Mouse (Mus musculus) heart, embryonic 11.5 days (tissue): ENCODE data around the gene Ccdc120. TPM values are rescaled to one million over a fixed set of nuclear protein-coding genes. Genes with fewer than 3 reads are reported as not detected.
A peak's percentile ranks its signal among the peaks of the same experiment; 100 is the strongest.
"Not testable (repeated sequence)": the region's sequence is repeated elsewhere in the genome, so short reads cannot be mapped to it uniquely, and the experiment has no call there.

Experiments used
- ATAC-seq: fragments of 200-750 bp; cut with Nextera tagmentation; replicated peaks from 2 replicates; pipeline ENCODE4 v1.8.0; 2017; ENCODE audit warnings: moderate library complexity; ENCODE audit not compliant: insufficient number of reproducible peaks, low FRiP score, low TSS enrichment
- H3K27ac ChIP-seq: fragments of 300-500 bp; sonication (generic); 2 replicates; pipeline ENCODE4 v1.5.1; 2014; ENCODE audit warnings: mild to moderate bottlenecking, low read depth, low read length
- H3K27me3 ChIP-seq: fragments of 300-500 bp; sonication (generic); 2 replicates; pipeline ENCODE4 v1.6.1; 2014; ENCODE audit warnings: mild to moderate bottlenecking, low read length, mixed read lengths; ENCODE audit not compliant: control insufficient read depth, insufficient read depth
- H3K36me3 ChIP-seq: fragments of 300-500 bp; sonication (generic); 2 replicates; pipeline ENCODE4 v1.6.1; 2014; ENCODE audit warnings: mild to moderate bottlenecking, low read length, moderate library complexity, mixed read lengths; ENCODE audit not compliant: control insufficient read depth, insufficient read depth
- H3K4me1 ChIP-seq: fragments of 300-500 bp; sonication (generic); 2 replicates; pipeline ENCODE4 v1.6.1; 2014; ENCODE audit warnings: low read length; ENCODE audit not compliant: control insufficient read depth, insufficient read depth
- H3K4me2 ChIP-seq: fragments of 300-500 bp; sonication (generic); 2 replicates; pipeline ENCODE4 v1.6.1; 2014; ENCODE audit warnings: mild to moderate bottlenecking, moderate library complexity
- H3K4me3 ChIP-seq: fragments of 300-500 bp; sonication (generic); 2 replicates; pipeline ENCODE4 v1.5.1; 2014; ENCODE audit warnings: low read depth, low read length
- H3K9ac ChIP-seq: fragments of 300-500 bp; sonication (generic); 2 replicates; pipeline ENCODE4 v1.6.1; 2014; ENCODE audit warnings: mild to moderate bottlenecking, low read depth, low read length, moderate library complexity
- H3K9me3 ChIP-seq: fragments of 300-500 bp; sonication (generic); replicated peaks from 2 replicates; pipeline ENCODE4 v1.6.1; 2016; ENCODE audit warnings: low read length; ENCODE audit not compliant: control insufficient read depth
- WGBS: fragments of 180-500 bp; shearing (Covaris S2); extraction: QIAGEN DNeasy Blood & Tissue Kit; methylation state at CpG from one replicate; pipeline ENCODE4 v1.1.7; 2014; ENCODE audit not compliant: insufficient replicate concordance; 5-methylcytosine and 5-hydroxymethylcytosine counted together
- polyA plus RNA-seq: library from polyadenylated mRNA; unstranded; fragments of >200 nt; fragmentation: Nextera tagmentation; extraction: Ambion mirVana; gene quantifications from 2 replicates; pipeline ENCODE4 v1.2.1, GENCODE M21; 2014

The Ccdc120 gene
- polyA plus RNA-seq, 1 experiment from 2014 or later, result 5.2 TPM

DNA sequence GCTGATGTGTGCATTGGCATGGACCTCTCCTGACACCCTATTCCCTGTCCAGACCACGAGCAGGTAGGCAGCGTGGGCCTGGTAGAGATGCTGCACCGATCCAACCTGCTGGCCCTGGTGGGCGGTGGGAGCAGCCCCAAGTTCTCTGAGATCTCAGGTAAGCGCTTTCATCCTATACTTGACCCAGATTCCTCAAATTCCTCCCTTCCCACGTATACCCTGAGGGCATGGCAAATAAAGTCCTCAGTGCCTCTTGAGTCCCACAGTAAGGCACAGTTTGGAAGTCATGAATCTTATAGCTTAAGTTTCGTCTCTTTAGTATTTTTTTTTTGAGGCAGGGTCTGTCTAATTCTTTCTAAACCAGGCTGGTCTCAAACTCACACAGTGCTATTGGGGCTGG is 26.6 kb downstream of the Ccdc120 start:
- Histone ChIP-seq H3K27me3 (no peaks in the 10 kb centered on the region), H3K27ac (no peak overlapping the region), H3K4me2 (no peak overlapping the region), H3K4me1 (peaks cover 3% of the 10 kb centered on the region; the same call in 1 of the 2 replicates), H3K9me3 (no peaks in the 10 kb centered on the region), H3K4me3 (no peak overlapping the region), H3K36me3 (peaks cover 2% of the 10 kb centered on the region; the same call in 1 of the 2 replicates), H3K9ac (no peak overlapping the region)
- 74% methylated on average over 7 of the region's 7 CpGs for WGBS
- ATAC-seq, result no peak

DNA sequence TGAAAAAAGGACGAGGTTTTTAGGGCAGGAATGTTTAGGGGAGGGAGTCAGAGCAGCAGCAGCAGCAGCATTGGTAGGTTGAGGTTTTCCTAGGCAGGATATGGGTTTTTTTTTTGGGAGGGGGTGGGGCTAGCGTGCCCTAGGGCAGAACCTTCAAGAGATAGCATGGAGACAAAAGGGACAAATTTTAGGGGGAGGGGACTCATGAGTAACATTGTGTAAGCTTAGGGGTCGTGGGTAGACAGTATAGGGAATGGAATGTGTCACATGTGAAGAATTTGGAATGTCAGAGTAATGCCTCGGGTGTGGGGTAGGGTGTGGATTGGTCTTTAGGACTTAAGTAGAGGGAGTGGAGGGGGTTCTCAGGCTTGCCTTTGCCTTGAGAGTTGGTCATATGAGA is 28.0 kb downstream of the Ccdc120 start:
- Histone ChIP-seq H3K9me3 (no peaks in the 10 kb centered on the region), H3K27ac (no peak overlapping the region), H3K9ac (peak overlapping the region; percentile 78; the same call in 1 of the 2 replicates), H3K27me3 (no peaks in the 10 kb centered on the region), H3K36me3 (peaks cover 2% of the 10 kb centered on the region; the same call in 1 of the 2 replicates), H3K4me1 (peaks cover 3% of the 10 kb centered on the region; the same call in 1 of the 2 replicates), H3K4me2 (peak overlapping the region; percentile 71), H3K4me3 (peak overlapping the region; percentile 63)
- ATAC-seq, result no peak
- 21% methylated on average over 4 of the region's 4 CpGs for WGBS

DNA sequence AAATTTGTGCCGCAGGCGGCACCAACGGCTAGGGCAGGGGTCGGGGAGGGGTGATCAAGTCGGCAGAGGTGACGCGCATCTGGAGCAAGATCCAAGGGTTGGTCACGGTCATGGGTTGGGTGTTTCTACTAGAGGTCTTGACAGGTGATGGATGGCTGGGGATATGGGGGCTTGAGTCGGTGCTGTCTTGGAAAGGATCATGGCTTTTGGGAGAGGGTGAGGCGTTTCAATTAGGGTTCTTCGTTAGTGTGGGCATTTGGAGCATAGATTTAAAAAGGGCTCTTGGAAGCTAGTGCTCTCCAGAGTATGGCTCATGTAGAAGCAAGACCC is 28.5 kb downstream of the Ccdc120 start:
- Histone ChIP-seq H3K36me3 (peaks cover 2% of the 10 kb centered on the region; the same call in 1 of the 2 replicates), H3K4me1 (peaks cover 3% of the 10 kb centered on the region; the same call in 1 of the 2 replicates), H3K9ac (peak overlapping the region; percentile 78), H3K27ac (peak overlapping the region; percentile 94), H3K4me2 (peak overlapping the region; percentile 71), H3K9me3 (no peaks in the 10 kb centered on the region), H3K27me3 (no peaks in the 10 kb centered on the region), H3K4me3 (peak overlapping the region; percentile 63)
- ATAC-seq, result peak; percentile 55; the same call in 1 of the 2 replicates
- WGBS, result 16% methylated on average over 11 of the region's 11 CpGs

DNA sequence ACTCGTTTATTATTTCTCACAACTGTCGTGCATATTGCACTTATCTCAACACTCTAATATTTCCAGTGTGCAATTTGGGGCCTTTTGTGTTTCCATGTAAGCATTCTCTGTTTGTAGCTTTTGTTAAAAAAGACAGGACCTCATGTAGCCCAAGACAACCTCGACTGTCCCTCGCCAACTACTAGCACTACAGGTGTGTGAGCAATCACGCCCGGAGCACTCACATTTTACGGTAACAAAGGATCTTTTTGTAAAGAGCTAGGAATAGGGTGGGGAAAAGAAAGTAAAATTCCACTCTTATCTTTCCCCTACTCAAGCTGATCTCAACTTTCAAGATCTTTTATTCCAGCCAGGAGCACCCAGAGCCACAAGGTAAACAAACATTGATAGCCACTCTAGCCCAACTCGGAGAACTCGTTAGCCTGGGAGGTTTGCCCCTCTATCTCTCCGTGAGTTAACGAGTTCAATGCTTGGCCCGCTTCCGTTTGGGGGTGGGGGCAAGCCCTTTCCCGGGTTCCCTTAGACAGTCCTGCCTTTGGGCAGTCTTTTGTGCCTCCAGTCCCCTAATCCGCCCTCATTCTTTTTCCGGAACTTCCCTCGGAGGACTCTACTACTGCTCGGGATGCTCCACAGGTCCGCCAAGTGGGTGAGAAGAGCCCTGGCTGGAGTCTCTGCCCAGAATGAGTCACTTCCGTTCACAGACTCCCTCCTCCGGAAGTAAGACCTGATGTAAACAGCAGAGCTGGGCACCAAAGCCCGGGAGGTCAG is 29.0 kb downstream of the Ccdc120 start, which contains the start of gene Gm45208:
Gene Gm45208, plus strand, starts transcription at position 732 of the 768 bp plus-strand sequence.
- Histone ChIP-seq H3K27me3 (no peaks in the 10 kb centered on the region), H3K27ac (peak within 1 kb of the TSS; percentile 94), H3K4me3 (peak within 1 kb of the TSS; percentile 63), H3K9me3 (no peaks in the 10 kb centered on the region), H3K36me3 (peaks cover 2% of the 10 kb centered on the region; the same call in 1 of the 2 replicates), H3K9ac (peak within 1 kb of the TSS; percentile 78), H3K4me2 (peak within 1 kb of the TSS; percentile 71), H3K4me1 (peaks cover 3% of the 10 kb centered on the region; the same call in 1 of the 2 replicates)
- 17% methylated on average over 22 of the region's 22 CpGs for WGBS
- ATAC-seq, result peak; percentile 72

DNA sequence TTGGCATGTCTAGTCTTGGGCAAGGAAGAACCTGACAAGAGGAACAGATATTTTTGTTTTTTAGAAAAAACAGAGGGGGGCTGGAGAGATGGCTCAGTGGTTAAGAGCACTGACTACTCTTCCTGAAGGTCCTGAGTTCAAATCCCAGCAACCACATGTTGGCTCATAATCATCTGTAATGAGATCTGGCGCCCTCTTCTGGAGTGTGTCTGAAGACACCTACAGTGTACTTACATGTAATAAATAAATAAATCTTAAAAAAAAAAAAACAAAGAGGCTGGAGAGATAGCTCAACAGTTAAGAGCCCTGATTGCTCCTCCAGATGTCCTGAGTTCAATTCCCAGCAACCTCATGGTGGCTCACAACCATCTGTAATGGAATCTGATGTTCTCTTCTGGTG is 34.6 kb downstream of the Ccdc120 start:
- H3K4me1 ChIP-seq, H3K9ac ChIP-seq, H3K9me3 ChIP-seq, ATAC-seq, H3K36me3 ChIP-seq, H3K27me3 ChIP-seq, H3K4me3 ChIP-seq, H3K27ac ChIP-seq, H3K4me2 ChIP-seq: not testable (repeated sequence)
- WGBS, result 53% methylated on average over 1 of the region's 1 CpGs

DNA sequence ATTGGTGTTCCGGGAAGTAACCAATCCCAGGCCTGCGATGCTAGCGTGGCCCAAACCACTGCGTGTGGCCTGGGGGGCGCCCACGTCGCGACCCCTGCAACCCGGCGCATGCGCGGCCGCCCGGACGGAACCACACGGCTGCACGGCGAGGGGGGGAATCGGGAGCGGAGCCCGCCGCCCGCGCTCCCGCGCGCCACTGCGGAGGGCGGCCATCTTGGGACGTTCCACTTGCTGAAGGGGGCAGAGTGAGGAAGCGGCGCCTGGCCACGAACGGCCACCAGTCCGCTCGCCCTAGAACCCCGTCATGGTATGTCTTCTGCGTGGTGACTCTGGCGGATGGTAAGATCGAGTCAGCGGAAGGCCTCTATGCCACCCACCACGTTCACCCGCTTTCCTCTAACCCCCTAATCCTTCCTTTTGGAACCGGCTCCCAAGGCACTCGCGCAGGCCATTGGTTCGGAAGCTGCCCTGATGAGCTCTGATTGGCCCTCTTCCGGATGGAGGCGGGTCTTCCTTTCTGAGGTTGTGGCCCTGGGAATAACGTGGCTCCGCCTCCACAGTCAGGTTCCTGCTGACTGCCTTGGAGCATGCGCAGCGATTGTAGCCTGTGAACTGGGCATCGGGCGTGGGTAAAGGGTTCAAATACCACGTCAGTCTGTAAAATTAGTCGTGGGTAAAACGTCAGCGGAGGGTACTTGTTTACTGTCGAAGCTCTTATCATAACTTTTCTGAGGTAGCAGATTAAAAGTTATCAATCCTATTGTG is 36.4 kb downstream of the Ccdc120 start, which contains the start of gene Wdr45:
Gene Wdr45, plus strand, starts transcription at position 199 of the 765 bp plus-strand sequence.
- H3K9me3 ChIP-seq, H3K4me1 ChIP-seq, H3K27me3 ChIP-seq, H3K36me3 ChIP-seq, H3K27ac ChIP-seq: not testable (repeated sequence)
- 16% methylated on average over 35 of the region's 60 CpGs for WGBS
- H3K4me3 ChIP-seq, result peak within 1 kb of the TSS; percentile 37
- 0 out of 2 replicates have a peak within 1 kb of the TSS, but pooled peaks have one; percentile 46 for H3K9ac ChIP-seq
- H3K4me2 ChIP-seq, result peak within 1 kb of the TSS; percentile 61
- peak; percentile 95 for ATAC-seq

DNA sequence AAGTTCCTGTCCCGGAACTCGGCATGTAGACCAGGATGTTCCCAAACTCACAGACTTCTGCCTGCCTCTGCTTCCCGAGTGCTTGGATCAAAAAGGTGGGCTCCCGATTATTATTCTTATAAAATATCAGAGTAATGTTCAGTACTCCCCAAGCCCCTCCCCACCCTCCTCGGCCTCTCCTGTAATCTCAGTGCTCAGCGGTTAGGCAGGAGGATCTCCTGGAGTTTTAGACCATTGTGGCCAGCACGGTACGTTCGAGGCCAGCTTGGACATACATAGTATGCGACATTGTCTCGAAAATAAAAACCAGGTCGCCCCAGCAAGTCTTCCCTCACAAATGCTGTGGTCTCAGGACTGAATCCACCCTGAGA is 37.0 kb downstream of the Ccdc120 start:
- H3K36me3 ChIP-seq, H3K27me3 ChIP-seq, H3K9me3 ChIP-seq, H3K27ac ChIP-seq, ATAC-seq, H3K4me1 ChIP-seq: not testable (repeated sequence)
- 0 out of 2 replicates have a peak overlapping the region, but pooled peaks have one; percentile 46 for H3K9ac ChIP-seq
- H3K4me3 ChIP-seq, result peak overlapping the region; percentile 37
- WGBS, result 31% methylated on average over 4 of the region's 12 CpGs
- peak overlapping the region; percentile 61 for H3K4me2 ChIP-seq

DNA sequence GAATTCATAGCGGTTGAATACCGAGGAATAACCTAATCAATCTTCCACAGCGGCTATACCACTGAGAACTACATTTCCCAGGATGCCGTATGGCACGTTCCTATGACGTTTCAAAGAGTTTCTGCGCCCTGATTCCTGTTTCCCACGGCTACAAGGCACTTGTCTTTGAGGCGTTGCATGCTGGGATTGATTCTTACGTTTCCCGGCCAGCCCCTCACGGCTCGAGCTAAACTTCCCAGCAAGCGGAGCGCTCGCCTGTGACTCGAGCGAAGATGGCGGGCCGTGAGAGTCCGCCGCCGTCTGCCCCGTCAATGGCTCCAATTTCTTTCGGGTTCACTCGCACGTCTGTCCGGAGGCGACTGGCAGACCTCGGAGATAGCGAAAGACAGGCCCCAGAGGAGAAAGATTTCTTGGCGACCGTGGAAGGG is 53.7 kb downstream of the Ccdc120 start, which contains the start of gene Gpkow:
Gene Gpkow, plus strand, starts transcription at position 178 of the 428 bp plus-strand sequence.
- no peaks in the 10 kb centered on the region for H3K27me3 ChIP-seq
- H3K4me3 ChIP-seq, result peak within 1 kb of the TSS; percentile 67
- ATAC-seq, result peak; percentile 85
- no peak within 1 kb of the TSS; the same call in 1 of the 2 replicates for H3K27ac ChIP-seq
- H3K4me2 ChIP-seq, result peak within 1 kb of the TSS; percentile 67
- H3K36me3 ChIP-seq, result no peaks in the 10 kb centered on the region; the same call in 1 of the 2 replicates
- H3K4me1 ChIP-seq, result no peaks in the 10 kb centered on the region
- no peaks in the 10 kb centered on the region for H3K9me3 ChIP-seq
- 9% methylated on average over 33 of the region's 33 CpGs for WGBS
- H3K9ac ChIP-seq, result peak within 1 kb of the TSS; percentile 75
